Mouse (Mus musculus) adrenal gland, postnatal 14 days (tissue): ENCODE data around the gene Gm13762. TPM values are rescaled to one million over a fixed set of nuclear protein-coding genes. Genes with fewer than 3 reads are reported as not detected.

Experiments
- DNase-seq: peaks from one replicate; pipeline ENCODE4 v3.0.0; 2021; ENCODE audit warnings: mixed read lengths
- long read RNA-seq, 2 experiments: library from polyadenylated mRNA; stranded (forward); transcript quantifications; one replicate each; pipeline ENCODE4 v2.0.0; 2021
- total RNA-seq: library from RNA; stranded (reverse); gene quantifications from 2 replicates; pipeline ENCODE4 v1.2.3, GENCODE M21; 2021

The Gm13762 gene
- not detected in 2 replicates for total RNA-seq
- long read RNA-seq, experiment 1 = 0 reads
- long read RNA-seq, experiment 2 = 0 reads

- no peak for DNase-seq
Observed at GRCm38 (mm10) chr2:88980181-88980580, at the start of gene Gm13762. TSS of gene Gm13762 (minus strand) at chr2:88980281.

- DNase-seq = peak; percentile 22
Observed at GRCm38 (mm10) chr2:89021436-89021835, 41.4 kb upstream of the Gm13762 start.

GRCm38 (mm10) chr2:89018240-89018639 is 38.2 kb upstream of the Gm13762 start, which contains the start of gene Olfr1216:
TSS of gene Olfr1216 (minus strand) at chr2:89018340.
- DNase-seq = no peak

- DNase-seq = no peak
Observed at GRCm38 (mm10) chr2:89006873-89007272, 26.8 kb upstream of the Gm13762 start, which contains the start of gene Olfr1215. TSS of gene Olfr1215 (minus strand) at chr2:89006973.

- DNase-seq = no peak
Observed at GRCm38 (mm10) chr2:88992553-88992952, 12.5 kb upstream of the Gm13762 start, which contains the start of gene Olfr1214. TSS of gene Olfr1214 (minus strand) at chr2:88992653.

- DNase-seq = no peak
Observed at GRCm38 (mm10) chr2:88953669-88954068, 26.4 kb downstream of the Gm13762 start, which contains the start of gene Olfr1212. TSS of gene Olfr1212 (plus strand) at chr2:88953969.

- no peak for DNase-seq
Observed at GRCm38 (mm10) chr2:88938011-88938410, 42.1 kb downstream of the Gm13762 start, which contains the start of gene Olfr1211. TSS of gene Olfr1211 (minus strand) at chr2:88938111.

Other genes with a start within 250 kb of the Gm13762 start
- not detected in 2 replicates for gene Olfr1197, start 247.9 kb downstream of the Gm13762 start, total RNA-seq
- gene Olfr1198, start 228.9 kb downstream of the Gm13762 start, total RNA-seq = not detected in 2 replicates
- gene Olfr1199, start 219.8 kb downstream of the Gm13762 start, total RNA-seq = not detected in 2 replicates
- not detected in 2 replicates for gene Olfr1200, start 209.8 kb downstream of the Gm13762 start, total RNA-seq
- gene Olfr1201, start 187.2 kb downstream of the Gm13762 start, total RNA-seq = not detected in 2 replicates
- gene Olfr1202, start 165.8 kb downstream of the Gm13762 start, total RNA-seq = 0.11 TPM in 1 of 2 replicates, not detected in the other
- gene Olfr1205, start 150.5 kb downstream of the Gm13762 start, total RNA-seq = not detected in 2 replicates
- not detected in 2 replicates for gene Olfr1204, start 131.0 kb downstream of the Gm13762 start, total RNA-seq
- gene Olfr1206, start 117.0 kb downstream of the Gm13762 start, total RNA-seq = not detected in 2 replicates
- not detected in 2 replicates for gene Olfr1208, start 78.0 kb downstream of the Gm13762 start, total RNA-seq
- not detected in 2 replicates for gene Olfr1209, start 65.1 kb downstream of the Gm13762 start, total RNA-seq
- gene Olfr1211, start 42.2 kb downstream of the Gm13762 start, total RNA-seq = not detected in 2 replicates
- not detected in 2 replicates for gene Olfr1212, start 26.3 kb downstream of the Gm13762 start, total RNA-seq
- gene Olfr1214, start 12.4 kb upstream of the Gm13762 start, total RNA-seq = not detected in 2 replicates
- not detected in 2 replicates for gene Olfr1215, start 26.7 kb upstream of the Gm13762 start, total RNA-seq
- not detected in 2 replicates for gene Olfr1216, start 38.1 kb upstream of the Gm13762 start, total RNA-seq
- not detected in 2 replicates for gene Olfr1217, start 51.8 kb upstream of the Gm13762 start, total RNA-seq
- not detected in 2 replicates for gene Olfr1218, start 80.9 kb upstream of the Gm13762 start, total RNA-seq
- gene Olfr1219, start 103.2 kb upstream of the Gm13762 start, total RNA-seq = not detected in 2 replicates
- gene Olfr1220, start 126.6 kb upstream of the Gm13762 start, total RNA-seq = not detected in 2 replicates
- gene Olfr1221, start 137.0 kb upstream of the Gm13762 start, total RNA-seq = not detected in 2 replicates
- gene Olfr1222, start 152.8 kb upstream of the Gm13762 start, total RNA-seq = not detected in 2 replicates
- not detected in 2 replicates for gene Olfr1223, start 171.3 kb upstream of the Gm13762 start, total RNA-seq
- gene Olfr1224-ps1, start 183.8 kb upstream of the Gm13762 start, total RNA-seq = not detected in 2 replicates
- not detected in 2 replicates for gene Olfr1225, start 194.4 kb upstream of the Gm13762 start, total RNA-seq
- not detected in 2 replicates for gene Olfr1226, start 219.8 kb upstream of the Gm13762 start, total RNA-seq